Mouse (Mus musculus): Measurements from ENCODE around the gene Epb41l3. TPM values are rescaled to one million over a fixed set of nuclear protein-coding genes. Genes with fewer than 3 reads are reported as not detected.

Gene Epb41l3
- polyA plus RNA-seq, 1 experiment from 2014 or later, result 115 TPM

- Histone ChIP-seq H3K27me3 (replicated peaks; ENCODE audit: control insufficient read depth, insufficient read depth, low read length) (no peaks in the 10 kb centered on the region), H3K4me1 (ENCODE audit: control insufficient read depth, insufficient read depth, low read depth, low read length) (no peaks in the 10 kb centered on the region), H3K9ac (ENCODE audit: low read depth, low read length) (no peak overlapping the region), H3K4me3 (ENCODE audit: low read length) (no peak overlapping the region), H3K9me3 (ENCODE audit: control insufficient read depth, low read length) (no peaks in the 10 kb centered on the region), H3K36me3 (ENCODE audit: control insufficient read depth, insufficient read depth, low read length) (no peaks in the 10 kb centered on the region), H3K4me2 (ENCODE audit: low read length) (no peak overlapping the region), H3K27ac (ENCODE audit: low read depth, low read length) (no peak overlapping the region)
- WGBS, result 91% methylated on average over 2 of the region's 2 CpGs
- no peak for ATAC-seq
Measured at GRCm38 (mm10) chr17:69322721-69323120, 247.2 kb downstream of the Epb41l3 start.

Other genes with a start within 250 kb of the Epb41l3 start
- 2.3 and 2.5 TPM in 2 replicates for gene Tmem200c, start 249.1 kb upstream of the Epb41l3 start, polyA plus RNA-seq (2015; fragmentation: Nextera tagmentation; extraction: Ambion mirVana)

All from hindbrain, embryonic 16.5 days (tissue).